ENCODE assay signal across 8 mouse cellular contexts in genomic region chr11:88047871-88048531, GRCm38 (mm10). TPM values are rescaled to one million over a fixed set of nuclear protein-coding genes. Genes with fewer than 3 reads are reported as not detected.
DNase-seq lines count a peak whose midpoint lies in the region; ATAC-seq lines count a peak whose summit lies in the region.

No protein-coding gene starts in this region.

- peak; percentile 81 for DNase-seq in NIH3T3 (ENCODE audit: low read depth)
- peak; percentile 75 for DNase-seq in cerebellum, adult 9-10 months
- DNase-seq in left cerebral cortex, adult 18-20 months (ENCODE audit: low spot score in 2 of 2) = peak; percentile 63 to 71
- DNase-seq in lung, postnatal 36 days = peak; percentile 74
- DNase-seq in retina, postnatal 7 days (ENCODE audit: low read depth, low spot score) = peak; percentile 44
- DNase-seq in thymus, postnatal 36 days = peak; percentile 74 to 81

- no peaks in the 10 kb centered on the region for H3K27me3 ChIP-seq in hindbrain, embryonic 15.5 days

- peak; percentile 44; the same call in 1 of the 2 replicates for ATAC-seq in frontal cortex, adult (ENCODE audit: low TSS enrichment)
- peak; percentile 80 for ATAC-seq in hindbrain, embryonic 15.5 days (ENCODE audit: low FRiP score, low read depth)

- peak overlapping the region; percentile 100 for H3K27ac ChIP-seq in hindbrain, embryonic 15.5 days (replicated peaks)

- H3K9me3 ChIP-seq in hindbrain, embryonic 15.5 days = no peaks in the 10 kb centered on the region

- peak overlapping the region; percentile 99 for H3K9ac ChIP-seq in hindbrain, embryonic 15.5 days

- WGBS in hindbrain, embryonic 15.5 days = under 1% methylated on average over 73 of the region's 76 CpGs

- peaks cover 20% of the 10 kb centered on the region for H3K36me3 ChIP-seq in hindbrain, embryonic 15.5 days

- peak overlapping the region; percentile 69 for H3K4me2 ChIP-seq in hindbrain, embryonic 15.5 days

- peak overlapping the region; percentile 97 for H3K4me3 ChIP-seq in hindbrain, embryonic 15.5 days

- peaks cover 48% of the 10 kb centered on the region for H3K4me1 ChIP-seq in hindbrain, embryonic 15.5 days (replicated peaks)

RNA-seq across cellular contexts. Expression of gene Srsf1, which starts 0.8 kb away (rescaled TPM):
- 215 and 220 TPM in 2 replicates for polyA plus RNA-seq in hindbrain, embryonic 15.5 days (2015; fragmentation: Nextera tagmentation; extraction: Ambion mirVana)
- 100 to 1,000 TPM; 179 to 200 TPM for total RNA-seq in left cerebral cortex, adult 18-20 months (2021)

RNA-seq across cellular contexts. Expression of gene Vezf1, which starts 20.1 kb away (rescaled TPM):
- polyA plus RNA-seq in hindbrain, embryonic 15.5 days (2015; fragmentation: Nextera tagmentation; extraction: Ambion mirVana) = 41.8 and 43.9 TPM in 2 replicates
- 10 to 100 TPM; 28.1 to 29.4 TPM for total RNA-seq in left cerebral cortex, adult 18-20 months (2021)

RNA-seq across cellular contexts. Expression of gene Cuedc1, which starts 49.9 kb away (rescaled TPM):
- 46.3 and 49.7 TPM in 2 replicates for polyA plus RNA-seq in hindbrain, embryonic 15.5 days (2015; fragmentation: Nextera tagmentation; extraction: Ambion mirVana)
- 10 to 100 TPM; 27.4 to 28.5 TPM for total RNA-seq in left cerebral cortex, adult 18-20 months (2021)

Comparison
In these comparisons a context has a peak if more than half of its experiments do, and no peak if none do; other contexts are left out.
1. Peak in every context shown above with its lines: DNase-seq, ATAC-seq, H3K4me3 ChIP-seq and H3K27ac ChIP-seq.